1 mouse cellular context compared by ENCODE assay signal in genomic region chr11:63684228-63684980, GRCm38 (mm10).
TF ChIP-seq lines count a peak whose summit lies in the region.

No protein-coding gene starts in this region.

TF ChIP-seq in CH12.LX, 34 proteins besides CTCF, POLR2A, EP300 and RAD21:
- no peak for TF ChIP-seq TBP (conservative IDR thresholded peaks at IDR 0.05; ENCODE audit: low read depth, low read length)
- peak; percentile 12 for TF ChIP-seq USF1 (IDR thresholded peaks at IDR 0.05; ENCODE audit: low read depth, low read length)
